Mouse (Mus musculus) ovary, postnatal 10 days (tissue): ENCODE data around the gene Gp5.

ENCODE experiments used
- DNase-seq: peaks from one replicate; pipeline ENCODE4 v3.0.0; 2022; ENCODE audit warnings: low spot score

The Gp5 gene

GRCm38 (mm10) chr16:30280676-30281297 is 29.8 kb downstream of the Gp5 start:
- no peak for DNase-seq

- no peak for DNase-seq
Observed at GRCm38 (mm10) chr16:30278406-30278805, 32.2 kb downstream of the Gp5 start.

DNA sequence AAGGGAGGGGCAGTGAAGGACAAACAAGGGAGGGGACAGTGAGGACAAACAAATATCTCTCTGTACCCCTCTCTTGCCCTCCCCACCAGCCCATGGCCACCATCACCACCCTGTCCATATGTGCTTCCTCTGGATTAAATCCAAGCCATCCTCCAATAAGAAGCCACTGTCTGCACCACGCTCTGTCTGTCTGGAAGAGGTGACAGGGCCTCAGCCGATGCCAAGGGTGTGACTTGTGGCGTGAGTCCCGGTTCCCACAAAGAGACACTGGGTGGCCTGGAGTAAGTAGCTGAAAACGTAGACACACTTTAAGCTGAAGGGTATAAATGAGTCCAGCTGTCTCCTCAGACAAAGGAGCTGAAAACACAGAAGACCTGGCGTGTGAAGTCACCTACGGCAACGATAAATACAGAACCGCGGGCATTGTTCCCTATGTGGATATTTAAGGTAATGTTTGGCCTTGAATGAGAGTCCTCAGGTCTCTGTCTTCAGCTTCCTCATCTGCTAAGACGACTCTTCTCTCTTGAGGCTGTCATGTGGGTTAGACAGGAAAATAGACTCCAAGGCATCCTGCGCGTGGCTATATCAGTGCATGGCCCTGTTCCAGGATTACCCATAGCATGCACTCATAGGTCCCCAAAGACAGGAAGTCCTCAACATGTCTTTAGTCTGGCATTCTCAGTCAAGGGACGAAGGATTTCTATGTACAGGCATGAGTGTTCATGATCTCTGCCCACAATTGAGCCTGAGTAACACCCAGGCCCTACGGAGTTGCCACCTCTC is 34.8 kb downstream of the Gp5 start:
- DNase-seq: no peak

- DNase-seq: no peak
Observed at GRCm38 (mm10) chr16:30273065-30273464, 37.5 kb downstream of the Gp5 start.

DNA sequence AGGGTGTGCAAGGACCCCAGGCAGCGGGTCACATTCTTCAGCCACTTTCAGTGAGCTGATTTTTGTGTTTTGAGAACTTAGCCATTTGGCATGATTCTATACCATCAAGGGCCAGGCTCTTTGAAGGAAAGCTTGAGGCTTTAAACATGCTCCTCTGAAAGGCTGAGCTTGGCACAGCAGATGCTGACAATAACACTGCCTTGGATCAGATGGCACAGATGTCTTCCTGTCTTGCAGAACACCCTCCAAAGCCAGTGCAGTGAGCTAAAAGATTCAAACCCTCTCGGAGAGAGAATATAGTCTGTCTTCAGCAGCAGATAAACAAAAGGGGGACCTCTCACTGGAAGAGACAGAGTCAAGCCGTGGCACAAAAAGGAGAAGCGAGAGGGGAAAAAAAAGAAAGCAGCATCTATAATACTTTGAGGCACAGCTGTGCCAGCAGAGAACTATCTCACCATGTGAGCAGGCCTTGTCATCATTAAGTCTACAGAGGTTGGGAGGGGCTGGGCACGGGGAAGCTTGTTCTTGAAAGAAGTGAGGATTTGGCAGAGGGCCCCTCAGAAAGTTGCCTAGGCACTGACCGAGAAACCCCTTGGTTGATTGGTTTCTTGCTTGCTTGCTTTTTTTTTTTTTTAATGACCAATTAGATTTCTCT is 38.5 kb downstream of the Gp5 start:
- DNase-seq: no peak

- DNase-seq: no peak
Observed at GRCm38 (mm10) chr16:30271223-30271761, 39.3 kb downstream of the Gp5 start.

DNA sequence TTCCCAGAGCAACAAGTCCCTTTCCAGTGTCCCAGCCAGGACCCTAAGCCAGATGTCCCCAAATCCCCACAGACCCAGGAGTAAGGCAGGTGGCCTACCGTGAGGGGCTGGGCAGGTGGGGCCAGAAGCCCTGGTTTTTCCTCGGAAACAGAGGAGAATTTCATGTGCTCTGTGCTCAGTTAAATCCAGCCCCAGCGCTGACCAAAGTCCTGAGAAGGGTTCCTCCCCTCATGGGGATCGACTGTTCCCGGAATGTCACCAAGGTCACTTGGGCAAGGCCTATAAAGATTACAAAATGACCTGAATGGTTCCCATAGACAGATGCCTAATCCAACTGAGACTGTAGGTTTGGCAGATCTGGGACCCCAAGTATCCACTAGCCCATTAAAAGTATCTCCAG is 43.2 kb downstream of the Gp5 start, which contains the start of gene Cpn2:
Cpn2 (minus strand) TSS at position 141 of the 400 bp plus-strand sequence.
- DNase-seq: no peak

DNA sequence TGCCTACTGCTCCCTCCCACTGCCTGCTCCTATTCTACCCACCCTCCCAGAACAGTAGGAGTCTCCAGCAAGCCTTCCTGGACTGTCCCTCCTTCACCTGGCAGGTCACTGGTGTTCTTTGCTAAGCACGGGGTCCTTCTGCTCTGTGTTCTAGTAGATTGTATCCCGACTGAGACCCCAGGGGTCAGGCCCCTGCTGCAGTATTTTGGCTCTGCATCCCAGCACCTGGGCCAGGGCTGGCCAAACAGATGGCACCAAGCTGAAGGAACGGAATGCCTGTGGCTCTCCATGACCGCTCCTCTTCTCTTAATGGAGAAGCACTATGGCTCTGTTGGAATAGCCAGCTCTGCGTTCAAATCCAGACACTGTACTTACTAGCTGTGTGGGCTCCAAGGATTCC is 44.0 kb downstream of the Gp5 start:
- DNase-seq: no peak

- DNase-seq: no peak
Observed at GRCm38 (mm10) chr16:30265611-30266010, 45.0 kb downstream of the Gp5 start.

DNA sequence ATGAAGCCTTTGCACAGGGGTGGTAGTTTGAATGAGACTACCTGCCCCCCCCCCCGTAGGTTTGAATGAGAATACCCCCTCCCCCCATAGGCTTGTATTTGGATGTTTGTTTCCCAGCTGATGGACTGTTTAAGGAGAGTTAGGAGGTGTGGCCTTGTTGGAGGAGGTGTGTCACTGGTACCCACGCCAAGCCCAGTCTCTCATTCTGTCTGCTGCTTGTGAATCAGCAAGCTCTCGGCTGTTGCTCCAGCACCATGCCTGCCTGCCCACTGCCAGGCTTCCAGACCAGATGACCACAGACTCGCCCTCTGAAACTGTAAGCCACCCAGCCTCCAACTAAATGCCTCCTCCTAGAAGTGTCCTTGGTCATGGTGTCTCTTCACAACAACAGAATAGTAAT is 47.4 kb downstream of the Gp5 start:
- DNase-seq: no peak

- DNase-seq: no peak
Observed at GRCm38 (mm10) chr16:30262664-30263063, 47.9 kb downstream of the Gp5 start.

GRCm38 (mm10) chr16:30262157-30262556 is 48.4 kb downstream of the Gp5 start:
- DNase-seq: no peak

GRCm38 (mm10) chr16:30261341-30261740 is 49.2 kb downstream of the Gp5 start:
- DNase-seq: no peak

- no peak for DNase-seq
Observed at GRCm38 (mm10) chr16:30260012-30260635, 50.5 kb downstream of the Gp5 start.

DNA sequence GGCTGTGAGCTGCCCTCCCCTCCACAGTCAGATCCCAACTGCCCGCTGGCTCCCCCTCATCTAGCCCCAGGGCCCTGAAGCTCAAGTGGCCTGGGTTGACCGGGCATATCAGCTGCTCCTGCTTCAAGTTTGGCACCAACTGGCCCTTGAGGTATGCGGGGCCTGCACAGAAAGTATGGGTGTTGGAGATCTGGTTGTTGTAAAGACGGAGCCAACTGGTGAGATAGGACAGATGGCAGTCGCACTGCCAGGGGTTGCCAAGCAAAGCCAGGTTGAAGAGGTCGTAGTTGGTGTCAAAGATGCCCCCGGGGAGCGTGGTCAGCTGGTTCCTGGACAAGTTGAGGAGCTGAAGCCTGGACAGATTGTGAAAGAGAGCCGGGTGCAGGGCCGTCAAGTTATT is 51.1 kb downstream of the Gp5 start:
- no peak for DNase-seq

DNA sequence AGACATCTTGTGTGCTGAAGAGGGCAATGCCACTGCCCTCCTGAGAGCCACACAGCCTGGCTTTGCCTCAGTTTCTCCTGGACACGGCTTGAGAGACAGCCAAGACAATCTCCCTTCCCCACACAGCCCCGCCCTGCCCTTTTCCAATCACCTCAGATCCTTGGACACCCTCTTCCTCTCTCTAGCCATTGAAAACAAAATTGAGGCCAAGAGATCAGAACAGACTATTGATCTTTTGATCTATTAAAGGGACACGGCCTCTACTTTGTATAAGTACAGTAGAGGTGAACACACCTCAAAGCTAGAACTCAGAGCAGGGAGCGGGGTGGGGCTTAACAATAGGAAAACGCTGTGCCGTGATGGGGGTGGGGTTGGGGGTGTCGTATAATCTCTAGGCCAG is 52.1 kb downstream of the Gp5 start:
- DNase-seq: no peak

- DNase-seq: no peak
Observed at GRCm38 (mm10) chr16:30257718-30258117, 52.9 kb downstream of the Gp5 start.
